Comparison of ENCODE assay signal across 20 mouse cellular contexts in genomic region chr2:125305671-125306070, GRCm38 (mm10). TPM values are rescaled to one million over a fixed set of nuclear protein-coding genes. Genes with fewer than 3 reads are reported as not detected.
DNase-seq lines count a peak whose midpoint lies in the region; TF ChIP-seq lines count a peak whose summit lies in the region.
"Had no signal": no experiment of that assay in that cellular context is flagged by ENCODE, and none has a peak within 500 bp of the region (broad histone marks: within the 10 kb centered on the region; RNA-seq: fewer than 3 reads in every experiment).

No protein-coding gene starts in this region.

- intact Hi-C loops in left cerebral cortex, postnatal 25 days (cut with DNase I): loop anchor here (1.0 kb wide), 1 partner anchor 176 kb away; no protein-coding TSS in a partner anchor

- TF ChIP-seq CTCF in layer of hippocampus, adult 2 months (conservative IDR thresholded peaks at IDR 0.05): no peak

- H3K27ac ChIP-seq in layer of hippocampus, adult 2 months: no peak overlapping the region
- H3K27ac ChIP-seq: embryonic facial prominence, embryonic 12.5 days; forebrain, embryonic 13.5 days; heart, adult 2 months; hindbrain, embryonic 12.5 days; kidney, postnatal 0 days; midbrain, embryonic 12.5 days; stomach, postnatal 0 days had no signal

- peak; percentile 32 to 76 for DNase-seq in layer of hippocampus, adult 2 months (ENCODE audit: low spot score in 2 of 2)
- no peak for DNase-seq in layer of hippocampus, postnatal 10 days (ENCODE audit: low spot score in 2 of 2)
- DNase-seq in layer of hippocampus, adult 9-11 months: peak; percentile 71
- DNase-seq in left cerebral cortex, postnatal 25 days (ENCODE audit: low spot score in 2 of 2): peak; percentile 26 to 70
- DNase-seq in right cerebral cortex, postnatal 36 days (ENCODE audit: low spot score in 2 of 2): peak; percentile 24 to 42
- no peak for DNase-seq in lung, postnatal 4 days
- DNase-seq in Muller cell, postnatal 12 days (ENCODE audit: inconsistent ontology term): no peak
- DNase-seq: adrenal gland, adult 8-10 months; cerebellum, adult 18-20 months; cerebellum, postnatal 14 days; gastrocnemius, postnatal 14 days; heart, adult 2 months; lung, adult 18-20 months; lung, postnatal 10 days had no signal

- H3K4me3 ChIP-seq in layer of hippocampus, adult 2 months: no peak overlapping the region
- H3K4me3 ChIP-seq: embryonic facial prominence, embryonic 12.5 days; forebrain, embryonic 13.5 days; heart, adult 2 months; hindbrain, embryonic 12.5 days; midbrain, embryonic 12.5 days had no signal

RNA-seq across cellular contexts. Expression of gene Dut, which starts 58.7 kb away (rescaled TPM):
- 10 to 100 TPM; 27.1 to 28.4 TPM for total RNA-seq in layer of hippocampus, adult 2 months (2021)
- 10 to 100 TPM; 41.0 to 46.6 TPM for total RNA-seq in layer of hippocampus, postnatal 10 days (2021)
- 10 to 100 TPM; 23.2 to 23.7 TPM for total RNA-seq in left cerebral cortex, postnatal 25 days (2021)

Comparison
In these comparisons a context has a peak if more than half of its experiments do, and no peak if none do; other contexts are left out.
1. DNase-seq: peak in layer of hippocampus, adult 2 months (2 of 2), layer of hippocampus, adult 9-11 months (single experiment), left cerebral cortex, postnatal 25 days (2 of 2) and right cerebral cortex, postnatal 36 days (2 of 2); none in layer of hippocampus, postnatal 10 days (0 of 2), lung, postnatal 4 days (0 of 2) and Muller cell, postnatal 12 days (single experiment).